ENCODE assay signal across 8 mouse cellular contexts in the genomic region with DNA sequence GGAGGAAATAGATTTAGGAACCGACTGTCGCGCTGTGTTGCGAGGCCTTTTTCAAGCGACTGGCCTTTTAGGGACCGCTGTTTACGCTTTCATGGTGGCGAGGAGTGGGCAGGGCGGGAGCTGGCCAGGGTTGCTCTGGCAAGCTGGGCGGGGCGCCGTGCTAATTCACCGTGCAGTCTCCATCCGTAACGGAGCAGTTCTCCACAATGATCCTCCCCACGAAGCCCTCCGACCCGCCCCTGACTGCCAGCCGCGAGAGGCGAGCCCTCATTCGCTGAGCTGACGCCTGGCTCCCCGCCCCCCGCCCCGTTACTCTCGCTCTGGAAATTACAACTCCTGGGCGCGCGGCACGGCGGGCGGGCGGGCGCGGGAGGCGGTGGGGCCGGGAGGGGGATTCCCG. TPM values are rescaled to one million over a fixed set of nuclear protein-coding genes. Genes with fewer than 3 reads are reported as not detected.
DNase-seq lines count a peak whose midpoint lies in the region; ATAC-seq and TF ChIP-seq lines count a peak whose summit lies in the region.

A gene (plus strand): TSS at position 385 of the 400 bp plus-strand sequence.

- peak; percentile 76 for DNase-seq in lung, embryonic 14.5 days
- no peak for DNase-seq in lung, postnatal 36 days
- DNase-seq in cerebellum, adult 8-10 months: peak; percentile 78
- DNase-seq in forelimb bud, embryonic 11.5 days (ENCODE audit: low read depth, low spot score): peak; percentile 68
- DNase-seq in kidney, postnatal 14 days: peak; percentile 53
- DNase-seq in lung, postnatal 10 days: peak; percentile 78
- DNase-seq in right cerebral cortex, postnatal 14 days: peak; percentile 74

- peak; percentile 86 for ATAC-seq in lung, embryonic 14.5 days (ENCODE audit: insufficient read depth)
- no peak for ATAC-seq in activated CD4-positive, CD25-positive, alpha-beta regulatory T cell, adult 4 months

- WGBS in lung, embryonic 14.5 days: under 1% methylated on average over 39 of the region's 39 CpGs

- H3K9ac ChIP-seq in lung, embryonic 14.5 days: no peak within 1 kb of the TSS

- peaks cover 8% of the 10 kb centered on the region; the same call in 1 of the 2 replicates for H3K4me1 ChIP-seq in lung, embryonic 14.5 days (ENCODE audit: insufficient read depth)

- no peaks in the 10 kb centered on the region for H3K9me3 ChIP-seq in lung, embryonic 14.5 days (ENCODE audit: low read depth, low read length)

- peak within 1 kb of the TSS; percentile 18; the same call in 1 of the 2 replicates for H3K27ac ChIP-seq in lung, embryonic 14.5 days (ENCODE audit: low read depth)

- peak within 1 kb of the TSS; percentile 100 for H3K4me2 ChIP-seq in lung, embryonic 14.5 days

- H3K4me3 ChIP-seq in lung, embryonic 14.5 days (ENCODE audit: low read depth, low read length): peak within 1 kb of the TSS; percentile 55

- TF ChIP-seq CTCF in lung, embryonic 14.5 days (IDR thresholded peaks at IDR 0.05; ENCODE audit: low read depth): no peak

- no peaks in the 10 kb centered on the region for H3K36me3 ChIP-seq in lung, embryonic 14.5 days (ENCODE audit: insufficient read depth)

- peaks cover 55% of the 10 kb centered on the region for H3K27me3 ChIP-seq in lung, embryonic 14.5 days (ENCODE audit: insufficient read depth, low read length)

RNA-seq across cellular contexts. Expression of the gene that starts here (rescaled TPM):
- 0.70 and 1.0 TPM in 2 replicates for polyA plus RNA-seq in lung, embryonic 14.5 days (2014; fragmentation: Nextera tagmentation; extraction: Ambion mirVana)
- not detected for polyA plus RNA-seq in activated CD4-positive, CD25-positive, alpha-beta regulatory T cell, adult 4 months (2017; shearing (Covaris generic))
